Mouse (Mus musculus) MEL (cell line): ENCODE measurements around the gene Ipo13. TPM values are rescaled to one million over a fixed set of nuclear protein-coding genes. Genes with fewer than 3 reads are reported as not detected.

Experiments used
- DNase-seq: peaks from one replicate; pipeline ENCODE4 v3.0.0; 2011; ENCODE audit warnings: low read depth, low spot score
- H3K27ac ChIP-seq: 2 replicates; pipeline ENCODE4 v1.5.1; 2012; ENCODE audit warnings: low read depth, mild to moderate bottlenecking, control low read depth, low read length, moderate library complexity; ENCODE audit not compliant: control insufficient read depth
- H3K27me3 ChIP-seq, 2 experiments: fragments of 150-350 bp in 1 of 2; sonication (generic) in 1 of 2; 2 replicates each; pipeline ENCODE4 v1.6.1; 2012; ENCODE audit warnings: low read length in 2 of 2, mild to moderate bottlenecking in 2 of 2, improper control_type of control experiment in 1 of 2, moderate library complexity in 1 of 2; ENCODE audit not compliant: insufficient read depth in 2 of 2, control insufficient read depth in 1 of 2
- H3K36me3 ChIP-seq, 2 experiments: 2 replicates each; pipeline ENCODE4 v1.6.1; 2012 to 2014; ENCODE audit warnings: low read length in 2 of 2, improper control_type of control experiment in 1 of 2, inconsistent platforms in 1 of 2, mild to moderate bottlenecking in 1 of 2; ENCODE audit not compliant: insufficient read depth in 2 of 2, control insufficient read depth in 1 of 2
- H3K4me1 ChIP-seq, 2 experiments: fragments of 150-350 bp in 1 of 2; sonication (generic) in 1 of 2; 2 replicates each; pipeline ENCODE4 v1.6.1; 2012; ENCODE audit warnings: low read length in 2 of 2, improper control_type of control experiment in 1 of 2, mild to moderate bottlenecking in 1 of 2; ENCODE audit not compliant: insufficient read depth in 2 of 2, control insufficient read depth in 1 of 2
- H3K4me3 ChIP-seq, 2 experiments: fragments of 150-350 bp in 1 of 2; sonication (generic) in 1 of 2; 2 replicates each; pipeline ENCODE4 v1.5.1; 2012; ENCODE audit warnings: low read depth in 2 of 2, low read length in 2 of 2, mild to moderate bottlenecking in 2 of 2, moderate library complexity in 2 of 2, control low read depth in 1 of 2, improper control_type of control experiment in 1 of 2; ENCODE audit not compliant: control insufficient read depth in 1 of 2, insufficient read depth in 1 of 2
- H3K79me2 ChIP-seq: 2 replicates; pipeline ENCODE4 v1.6.1; 2012; ENCODE audit warnings: mild to moderate bottlenecking, low read length, moderate library complexity; ENCODE audit not compliant: control insufficient read depth, poor library complexity, insufficient read depth
- H3K9ac ChIP-seq: 2 replicates; pipeline ENCODE4 v1.6.1; 2012; ENCODE audit warnings: low read depth, mild to moderate bottlenecking, control low read depth, low read length, moderate library complexity; ENCODE audit not compliant: control insufficient read depth, poor library complexity, severe bottlenecking
- H3K9me3 ChIP-seq: fragments of 150-350 bp; sonication (generic); replicated peaks from 2 replicates; pipeline ENCODE4 v1.6.1; 2012; ENCODE audit warnings: mild to moderate bottlenecking, low read length, improper control_type of control experiment, moderate library complexity; ENCODE audit not compliant: insufficient read depth
- CHD2 ChIP-seq: IDR thresholded peaks from 2 replicates; pipeline ENCODE4 v1.6.1; 2011; ENCODE audit warnings: low read length, improper control_type of control experiment
- CTCF ChIP-seq, 3 experiments: IDR thresholded peaks in 2 of 3; conservative IDR thresholded peaks in 1 of 3; 2 replicates each; pipeline ENCODE4 v1.5.1; 2011 to 2012; ENCODE audit warnings: low read length in 3 of 3, low read depth in 2 of 3, mild to moderate bottlenecking in 2 of 3, improper control_type of control experiment in 1 of 3, inconsistent platforms in 1 of 3, mixed read lengths in 1 of 3, moderate library complexity in 1 of 3; ENCODE audit not compliant: control insufficient read depth in 1 of 3, insufficient read depth in 1 of 3, poor library complexity in 1 of 3, severe bottlenecking in 1 of 3
- ELF1 ChIP-seq: IDR thresholded peaks from 2 replicates; pipeline ENCODE4 v1.6.1; 2014; ENCODE audit warnings: low read depth, mild to moderate bottlenecking, inconsistent platforms, low read length, improper control_type of control experiment, moderate library complexity
- EP300 ChIP-seq, 2 experiments: IDR thresholded peaks; 2 replicates each; pipeline ENCODE4 v1.6.1; 2011; ENCODE audit warnings: improper control_type of control experiment in 2 of 2, low read length in 2 of 2, low read depth in 1 of 2, mild to moderate bottlenecking in 1 of 2
- ETS1 ChIP-seq: IDR thresholded peaks from 2 replicates; pipeline ENCODE4 v1.6.1; 2012; ENCODE audit warnings: low read depth, mild to moderate bottlenecking, inconsistent platforms, low read length, improper control_type of control experiment, moderate library complexity
- GABPA ChIP-seq: IDR thresholded peaks from 2 replicates; pipeline ENCODE4 v1.6.1; 2012; ENCODE audit warnings: low read depth, mild to moderate bottlenecking, inconsistent platforms, low read length, improper control_type of control experiment, moderate library complexity
- GATA1 ChIP-seq: IDR thresholded peaks from 2 replicates; pipeline ENCODE4 v1.6.1; 2011; ENCODE audit warnings: low read depth, low read length, improper control_type of control experiment
- HCFC1 ChIP-seq: IDR thresholded peaks from 2 replicates; pipeline ENCODE4 v1.6.1; 2012; ENCODE audit warnings: low read depth, mild to moderate bottlenecking, inconsistent platforms, low read length, improper control_type of control experiment, moderate library complexity
- JUND ChIP-seq: IDR thresholded peaks from 2 replicates; pipeline ENCODE4 v1.6.1; 2011; ENCODE audit warnings: low read depth, mild to moderate bottlenecking, improper control_type of control experiment, low read length
- MAX ChIP-seq: IDR thresholded peaks from 2 replicates; pipeline ENCODE4 v1.6.1; 2011; ENCODE audit warnings: low read length, improper control_type of control experiment
- MXI1 ChIP-seq: IDR thresholded peaks from 2 replicates; pipeline ENCODE4 v1.6.1; 2011; ENCODE audit warnings: mild to moderate bottlenecking, low read depth, low read length, improper control_type of control experiment
- NELFE ChIP-seq: IDR thresholded peaks from 2 replicates; pipeline ENCODE4 v1.6.1; 2011; ENCODE audit warnings: low read depth, low read length, improper control_type of control experiment
- POLR2A ChIP-seq, 2 experiments: IDR thresholded peaks; 2 replicates each; pipeline ENCODE4 v1.6.1; 2011 to 2012; ENCODE audit warnings: low read length in 2 of 2, mild to moderate bottlenecking in 2 of 2, control low read depth in 1 of 2, improper control_type of control experiment in 1 of 2, low read depth in 1 of 2, moderate library complexity in 1 of 2; ENCODE audit not compliant: control insufficient read depth in 1 of 2, insufficient read depth in 1 of 2, poor library complexity in 1 of 2
- POLR2AphosphoS2 ChIP-seq: IDR thresholded peaks from 2 replicates; pipeline ENCODE4 v1.6.1; 2011; ENCODE audit warnings: low read length, improper control_type of control experiment
- POLR2AphosphoS5 ChIP-seq: IDR thresholded peaks from 2 replicates; pipeline ENCODE4 v1.6.1; 2012; ENCODE audit warnings: low read depth, borderline replicate concordance, mild to moderate bottlenecking, inconsistent platforms, low read length, moderate library complexity, mixed read lengths
- RAD21 ChIP-seq: IDR thresholded peaks from 2 replicates; pipeline ENCODE4 v1.6.1; 2011; ENCODE audit warnings: mild to moderate bottlenecking, low read depth, low read length, improper control_type of control experiment
- RCOR1 ChIP-seq: IDR thresholded peaks from 2 replicates; pipeline ENCODE4 v1.6.1; 2012; ENCODE audit warnings: low read depth, mild to moderate bottlenecking, inconsistent platforms, low read length, improper control_type of control experiment
- SMC3 ChIP-seq: IDR thresholded peaks from 2 replicates; pipeline ENCODE4 v1.6.1; 2011; ENCODE audit warnings: low read depth, low read length, improper control_type of control experiment
- TAL1 ChIP-seq: IDR thresholded peaks from 2 replicates; pipeline ENCODE4 v1.6.1; 2012; ENCODE audit warnings: mild to moderate bottlenecking, inconsistent platforms, low read length, moderate library complexity, mixed read lengths
- TCF12 ChIP-seq: IDR thresholded peaks from 2 replicates; pipeline ENCODE4 v1.6.1; 2014; ENCODE audit warnings: low read depth, mild to moderate bottlenecking, inconsistent platforms, low read length, improper control_type of control experiment, moderate library complexity
- UBTF ChIP-seq: IDR thresholded peaks from 2 replicates; pipeline ENCODE4 v1.6.1; 2012; ENCODE audit warnings: low read depth, mild to moderate bottlenecking, inconsistent platforms, low read length, improper control_type of control experiment, moderate library complexity, borderline replicate concordance; ENCODE audit not compliant: insufficient read depth
- USF1 ChIP-seq: IDR thresholded peaks from 2 replicates; pipeline ENCODE4 v1.6.1; 2014; ENCODE audit warnings: low read depth, mild to moderate bottlenecking, inconsistent platforms, low read length, improper control_type of control experiment, moderate library complexity
- ZC3H11A ChIP-seq: IDR thresholded peaks from 2 replicates; pipeline ENCODE4 v1.6.1; 2012; ENCODE audit warnings: low read depth, mild to moderate bottlenecking, inconsistent platforms, low read length, improper control_type of control experiment
- ZKSCAN1 ChIP-seq: IDR thresholded peaks from 2 replicates; pipeline ENCODE4 v1.6.1; 2012; ENCODE audit warnings: low read depth, mild to moderate bottlenecking, inconsistent platforms, low read length, improper control_type of control experiment, moderate library complexity
- ZMIZ1 ChIP-seq: IDR thresholded peaks from 2 replicates; pipeline ENCODE4 v1.6.1; 2012; ENCODE audit warnings: low read depth, mild to moderate bottlenecking, inconsistent platforms, low read length, improper control_type of control experiment, moderate library complexity
- ZNF384 ChIP-seq: IDR thresholded peaks from 2 replicates; pipeline ENCODE4 v1.6.1; 2012; ENCODE audit warnings: low read depth, mild to moderate bottlenecking, inconsistent platforms, low read length, improper control_type of control experiment
- polyA plus RNA-seq, 2 experiments: library from polyadenylated mRNA; stranded (reverse) in 1 of 2; unstranded in 1 of 2; fragments of >175 nt in 1 of 2; fragments of >200 nt in 1 of 2; gene quantifications; 2 replicates each; pipeline versions ENCODE4 v1.2.1 to v1.2.4; 2012; ENCODE audit warnings: low replicate concordance in 2 of 2, low read depth in 1 of 2; ENCODE audit not compliant: insufficient read length in 2 of 2, insufficient read depth in 1 of 2, missing spikeins in 1 of 2
- total RNA-seq: library from RNA; depleted of rRNA; stranded (reverse); fragments of 300-350 nt; gene quantifications from 2 replicates; pipeline ENCODE4 v1.2.3, GENCODE M21; 2012

The Ipo13 gene
- total and polyA plus RNA-seq, 3 experiments: 39.5 to 88.0 TPM; not detected in 1

GRCm38 (mm10) chr4:117872471-117872886 is 42.3 kb downstream of the Ipo13 start, which contains the start of gene Ccdc24:
Gene Ccdc24, minus strand, starts transcription at chr4:117872557.
- Histone ChIP-seq H3K9me3 (no peaks in the 10 kb centered on the region), H3K79me2 (no peaks in the 10 kb centered on the region), H3K27me3 (no peaks in the 10 kb centered on the region), H3K9ac (no peak within 1 kb of the TSS), H3K27ac (no peak within 1 kb of the TSS), H3K36me3 (no peaks in the 10 kb centered on the region; a peak in 1 of 4 replicates), H3K4me1 (no peaks in the 10 kb centered on the region), H3K4me3 (no peak within 1 kb of the TSS)
- no peak for DNase-seq
- no peak for TF ChIP-seq ZMIZ1
- TF ChIP-seq SMC3: no peak
- no peak for TF ChIP-seq RAD21
- no peak for TF ChIP-seq MAX
- TF ChIP-seq TAL1: no peak
- no peak for TF ChIP-seq UBTF
- TF ChIP-seq MXI1: no peak
- TF ChIP-seq ZC3H11A: no peak
- TF ChIP-seq CHD2: no peak
- TF ChIP-seq HCFC1: no peak
- no peak for TF ChIP-seq CTCF (IDR thresholded peaks at IDR 0.05 in 2 of 3, conservative IDR thresholded peaks at IDR 0.05 in 1 of 3; ENCODE audit: control insufficient read depth in 1 of 3, insufficient read depth in 1 of 3, low read depth in 2 of 3, low read length in 3 of 3, poor library complexity in 1 of 3, severe bottlenecking in 1 of 3)
- TF ChIP-seq ZKSCAN1: no peak
- no peak for TF ChIP-seq USF1
- no peak for TF ChIP-seq NELFE

GRCm38 (mm10) chr4:117871787-117872186 is 43.0 kb downstream of the Ipo13 start:
- no peaks in the 10 kb centered on the region; a peak in 1 of 4 replicates for H3K36me3 ChIP-seq
- DNase-seq: no peak
- H3K9me3 ChIP-seq: no peaks in the 10 kb centered on the region
- H3K27me3 ChIP-seq: no peaks in the 10 kb centered on the region
- no peak overlapping the region for H3K9ac ChIP-seq
- TF ChIP-seq POLR2A (IDR thresholded peaks at IDR 0.05; ENCODE audit: control insufficient read depth in 1 of 2, insufficient read depth in 1 of 2, low read depth in 1 of 2, low read length in 2 of 2, poor library complexity in 1 of 2): no peak
- no peak overlapping the region for H3K27ac ChIP-seq
- no peaks in the 10 kb centered on the region for H3K79me2 ChIP-seq
- no peak overlapping the region for H3K4me3 ChIP-seq
- H3K4me1 ChIP-seq: no peaks in the 10 kb centered on the region

- Histone ChIP-seq H3K36me3 (no peaks in the 10 kb centered on the region; a peak in 1 of 4 replicates), H3K9ac (no peak overlapping the region), H3K27me3 (no peaks in the 10 kb centered on the region), H3K79me2 (no peaks in the 10 kb centered on the region), H3K27ac (no peak overlapping the region), H3K9me3 (no peaks in the 10 kb centered on the region), H3K4me3 (no peak overlapping the region), H3K4me1 (no peaks in the 10 kb centered on the region)
- no peak for TF ChIP-seq TAL1
- no peak for TF ChIP-seq RCOR1
- no peak for TF ChIP-seq POLR2AphosphoS2
- no peak for TF ChIP-seq GATA1
- no peak for TF ChIP-seq GABPA
- no peak for TF ChIP-seq HCFC1
- TF ChIP-seq CTCF (IDR thresholded peaks at IDR 0.05 in 2 of 3, conservative IDR thresholded peaks at IDR 0.05 in 1 of 3; ENCODE audit: control insufficient read depth in 1 of 3, insufficient read depth in 1 of 3, low read depth in 2 of 3, low read length in 3 of 3, poor library complexity in 1 of 3, severe bottlenecking in 1 of 3): no peak
- no peak for TF ChIP-seq JUND
- no peak for TF ChIP-seq ZNF384
- no peak for TF ChIP-seq ZC3H11A
- TF ChIP-seq EP300 (IDR thresholded peaks at IDR 0.05; ENCODE audit: low read depth in 1 of 2, low read length in 2 of 2): no peak
- TF ChIP-seq POLR2AphosphoS5: no peak
- TF ChIP-seq ETS1: no peak
- no peak for TF ChIP-seq ELF1
- TF ChIP-seq TCF12: no peak
- no peak for DNase-seq
These were observed 44.4 kb downstream of the Ipo13 start for GRCm38 (mm10) chr4:117870437-117870836.
